Mouse (Mus musculus): Measurements from ENCODE around the gene Slmap.

DNA sequence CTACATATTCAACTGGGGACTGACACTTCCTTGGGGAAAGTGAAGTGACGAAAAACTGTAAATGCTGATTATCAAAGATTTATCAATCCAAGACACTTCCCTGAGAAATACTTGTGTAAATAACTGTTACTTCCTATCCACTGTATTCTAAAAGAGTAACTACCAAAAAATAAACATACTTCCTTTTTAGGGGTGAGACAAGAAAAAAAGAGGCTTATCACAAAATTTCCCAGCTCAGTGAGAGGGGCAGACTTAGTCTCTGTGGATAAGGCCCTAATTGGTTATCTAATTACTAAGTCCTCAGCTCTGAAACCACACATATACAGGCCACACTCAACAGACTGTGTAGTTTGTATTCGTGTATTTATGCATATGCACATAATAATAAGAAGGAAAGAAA is 97.0 kb downstream of the Slmap start:
- TF ChIP-seq CTCF (IDR thresholded peaks at IDR 0.05; ENCODE audit: borderline replicate concordance, insufficient read depth, low read depth, low read length): no peak
- TF ChIP-seq POLR2A (IDR thresholded peaks at IDR 0.05; ENCODE audit: borderline replicate concordance, insufficient read depth, low read length): no peak

All from cerebellum, adult 2 months (tissue).